Mouse (Mus musculus) kidney, embryonic 15.5 days (tissue): ENCODE data around the gene Rapgef3. TPM values are rescaled to one million over a fixed set of nuclear protein-coding genes. Genes with fewer than 3 reads are reported as not detected.

ENCODE experiments used
- ATAC-seq: fragments of 200-750 bp; cut with Nextera tagmentation; replicated peaks from 2 replicates; pipeline ENCODE4 v1.8.0; 2017; ENCODE audit warnings: moderate TSS enrichment; ENCODE audit not compliant: low FRiP score
- H3K27ac ChIP-seq: fragments of 300-500 bp; sonication (generic); 2 replicates; pipeline ENCODE4 v1.5.1; 2015; ENCODE audit warnings: mild to moderate bottlenecking, inconsistent platforms
- H3K27me3 ChIP-seq: fragments of 300-500 bp; sonication (generic); 2 replicates; pipeline ENCODE4 v1.6.1; 2015; ENCODE audit warnings: inconsistent platforms
- H3K36me3 ChIP-seq: fragments of 300-500 bp; sonication (generic); 2 replicates; pipeline ENCODE4 v1.6.1; 2015; ENCODE audit warnings: inconsistent platforms
- H3K4me1 ChIP-seq: fragments of 300-500 bp; sonication (generic); 2 replicates; pipeline ENCODE4 v1.6.1; 2015; ENCODE audit warnings: inconsistent platforms
- H3K4me2 ChIP-seq: fragments of 300-500 bp; sonication (generic); 2 replicates; pipeline ENCODE4 v1.6.1; 2015; ENCODE audit warnings: moderate library complexity, mild to moderate bottlenecking, inconsistent platforms
- H3K4me3 ChIP-seq: fragments of 300-500 bp; sonication (generic); replicated peaks from 2 replicates; pipeline ENCODE4 v1.5.1; 2015; ENCODE audit warnings: mild to moderate bottlenecking, inconsistent platforms
- H3K9ac ChIP-seq: fragments of 300-500 bp; sonication (generic); 2 replicates; pipeline ENCODE4 v1.6.1; 2015; ENCODE audit warnings: mild to moderate bottlenecking, inconsistent platforms
- H3K9me3 ChIP-seq: fragments of 300-500 bp; sonication (generic); replicated peaks from 2 replicates; pipeline ENCODE4 v1.6.1; 2016; ENCODE audit warnings: inconsistent platforms
- WGBS: fragments of 180-500 bp; shearing (Covaris S2); methylation state at CpG from one replicate; pipeline ENCODE4 v1.1.7; 2015; ENCODE audit warnings: mixed read lengths; 5-methylcytosine and 5-hydroxymethylcytosine counted together
- polyA plus RNA-seq: library from polyadenylated mRNA; unstranded; fragments of >200 nt; fragmentation: Nextera tagmentation; extraction: Ambion mirVana; gene quantifications from 2 replicates; pipeline ENCODE4 v1.2.1, GENCODE M21; 2015

Gene Rapgef3
- polyA plus RNA-seq, 1 experiment from 2014 or later = 29.7 TPM

GRCm38 (mm10) chr15:97781961-97782748, 14.4 kb upstream of the Rapgef3 start:
- Histone ChIP-seq H3K27me3 (peaks cover 6% of the 10 kb centered on the region; the same call in 1 of the 2 replicates), H3K9me3 (no peaks in the 10 kb centered on the region), H3K4me3 (peak overlapping the region; percentile 22; the same call in 1 of the 2 replicates), H3K4me1 (peaks cover 75% of the 10 kb centered on the region), H3K27ac (peak overlapping the region; percentile 87), H3K9ac (no peak overlapping the region), H3K36me3 (no peaks in the 10 kb centered on the region), H3K4me2 (peak overlapping the region; percentile 47)
- WGBS = 12% methylated on average over 24 of the region's 24 CpGs
- peak; percentile 12 for ATAC-seq

DNA sequence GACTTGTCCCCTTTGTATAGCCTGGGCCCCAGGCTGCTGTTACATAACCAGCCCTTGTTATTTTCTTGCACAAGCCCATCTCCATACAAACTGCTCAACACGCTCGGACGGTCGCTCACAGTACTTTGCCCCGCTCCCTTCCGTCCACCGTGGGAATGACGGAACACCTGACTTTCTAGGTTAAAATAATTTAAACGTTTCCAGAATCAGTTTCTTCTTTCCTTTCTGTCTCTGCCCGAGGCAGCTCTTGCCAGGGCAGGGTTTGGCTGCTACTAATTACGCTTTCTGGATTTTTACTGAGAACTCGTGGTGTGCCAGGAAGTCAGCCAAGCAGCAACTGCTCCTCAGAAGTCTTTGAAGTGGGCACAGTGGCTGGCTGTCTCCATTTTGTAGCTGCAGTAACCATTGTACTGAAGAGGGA, 12.8 kb upstream of the Rapgef3 start:
- no peak for ATAC-seq

DNA sequence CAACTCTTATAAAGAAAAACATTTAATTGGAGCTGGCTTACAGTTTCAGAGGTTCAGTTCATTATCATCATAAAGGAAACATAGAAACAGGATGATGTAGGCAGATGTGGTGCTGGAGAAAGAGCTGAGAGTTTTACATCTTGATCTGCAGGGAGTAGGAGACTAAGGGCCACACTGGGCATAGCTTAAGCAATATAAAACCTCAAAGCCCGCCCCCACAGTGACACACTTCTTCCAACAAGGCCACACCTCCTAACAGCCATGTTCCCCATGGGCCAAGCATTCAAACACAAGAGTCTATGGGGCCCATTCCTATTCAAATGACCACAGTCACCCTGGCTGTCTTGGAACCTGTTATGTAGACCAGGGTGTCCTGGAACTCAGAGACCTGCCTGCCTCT, 11.8 kb upstream of the Rapgef3 start:
- peaks cover 75% of the 10 kb centered on the region for H3K4me1 ChIP-seq
- H3K4me2 ChIP-seq = no peak overlapping the region
- no peak overlapping the region for H3K9ac ChIP-seq
- no peak overlapping the region for H3K4me3 ChIP-seq
- no peaks in the 10 kb centered on the region for H3K9me3 ChIP-seq
- H3K27me3 ChIP-seq = 0 out of 2 replicates have a peak, but pooled peaks cover 1% of the 10 kb centered on the region
- H3K36me3 ChIP-seq = no peaks in the 10 kb centered on the region
- no peak for ATAC-seq
- H3K27ac ChIP-seq = peak overlapping the region; percentile 76; the same call in 1 of the 2 replicates
- 79% methylated on average over 1 of the region's 1 CpGs for WGBS

More for the DNA sequence above, 12.8 kb upstream of the Rapgef3 start:
- 43% methylated on average over 12 of the region's 12 CpGs for WGBS
- peaks cover 71% of the 10 kb centered on the region for H3K4me1 ChIP-seq
- H3K4me2 ChIP-seq = no peak overlapping the region
- H3K27ac ChIP-seq = peak overlapping the region; percentile 76
- no peaks in the 10 kb centered on the region for H3K9me3 ChIP-seq
- H3K4me3 ChIP-seq = no peak overlapping the region
- peaks cover 6% of the 10 kb centered on the region; the same call in 1 of the 2 replicates for H3K27me3 ChIP-seq
- H3K36me3 ChIP-seq = no peaks in the 10 kb centered on the region
- no peak overlapping the region for H3K9ac ChIP-seq

DNA sequence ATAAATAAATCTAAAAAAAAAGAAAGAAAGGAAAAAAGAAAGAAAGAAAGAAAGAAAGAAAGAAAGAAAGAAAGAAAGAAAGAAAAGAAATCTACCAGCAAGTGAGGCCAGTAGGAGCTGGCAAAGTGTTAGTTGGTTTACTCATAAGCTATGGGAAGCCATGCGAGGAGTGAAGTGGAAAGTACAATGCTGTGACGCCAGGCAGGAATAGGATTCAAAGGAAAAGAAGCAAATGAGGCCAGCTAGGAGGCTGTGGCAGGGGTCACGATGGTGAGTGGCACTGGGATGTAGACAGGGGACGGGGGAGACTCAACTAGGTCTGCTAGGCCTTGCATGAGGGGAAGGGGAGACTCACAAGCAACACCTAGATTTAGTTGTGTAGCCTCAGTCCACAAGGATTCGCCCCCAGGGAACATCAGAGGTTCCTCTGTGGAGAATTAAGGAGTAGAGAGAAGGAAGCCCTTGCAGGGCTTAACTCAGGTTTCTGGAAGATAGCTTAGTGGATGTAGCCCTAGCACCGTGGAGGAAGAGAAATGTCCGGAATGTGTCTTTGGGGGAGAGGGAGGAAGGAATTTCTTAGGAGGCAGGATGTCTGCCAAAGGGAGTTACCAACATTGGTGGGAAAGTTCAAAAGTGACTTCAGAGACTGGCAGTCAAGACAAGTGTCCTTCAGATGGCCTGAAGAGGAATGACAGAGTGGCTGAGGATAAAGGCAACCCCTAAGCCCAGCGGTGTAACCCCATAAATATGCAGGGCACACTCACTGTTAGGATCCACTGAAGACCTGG, 10.7 kb upstream of the Rapgef3 start, which contains the start of gene Slc48a1:
Gene Slc48a1, plus strand, starts transcription at position 210 of the 788 bp plus-strand sequence.
- no peak within 1 kb of the TSS for H3K9ac ChIP-seq

GRCm38 (mm10) chr15:97776919-97777318, 9.1 kb upstream of the Rapgef3 start:
- 67% methylated on average over 6 of the region's 6 CpGs for WGBS
- ATAC-seq = no peak
- Histone ChIP-seq H3K9ac (no peak overlapping the region), H3K27ac (0 out of 2 replicates have a peak overlapping the region, but pooled peaks have one; percentile 1), H3K4me2 (no peak overlapping the region), H3K9me3 (no peaks in the 10 kb centered on the region), H3K4me3 (no peak overlapping the region), H3K36me3 (no peaks in the 10 kb centered on the region), H3K27me3 (no peaks in the 10 kb centered on the region), H3K4me1 (peaks cover 79% of the 10 kb centered on the region)

More for the DNA sequence above, 10.7 kb upstream of the Rapgef3 start, which contains the start of gene Slc48a1:
- ATAC-seq = no peak
- Histone ChIP-seq H3K9me3 (no peaks in the 10 kb centered on the region), H3K27ac (peak within 1 kb of the TSS; percentile 85), H3K4me3 (no peak within 1 kb of the TSS), H3K36me3 (no peaks in the 10 kb centered on the region), H3K4me2 (no peak within 1 kb of the TSS), H3K4me1 (peaks cover 77% of the 10 kb centered on the region), H3K27me3 (no peaks in the 10 kb centered on the region)
- WGBS = 53% methylated on average over 8 of the region's 8 CpGs

DNA sequence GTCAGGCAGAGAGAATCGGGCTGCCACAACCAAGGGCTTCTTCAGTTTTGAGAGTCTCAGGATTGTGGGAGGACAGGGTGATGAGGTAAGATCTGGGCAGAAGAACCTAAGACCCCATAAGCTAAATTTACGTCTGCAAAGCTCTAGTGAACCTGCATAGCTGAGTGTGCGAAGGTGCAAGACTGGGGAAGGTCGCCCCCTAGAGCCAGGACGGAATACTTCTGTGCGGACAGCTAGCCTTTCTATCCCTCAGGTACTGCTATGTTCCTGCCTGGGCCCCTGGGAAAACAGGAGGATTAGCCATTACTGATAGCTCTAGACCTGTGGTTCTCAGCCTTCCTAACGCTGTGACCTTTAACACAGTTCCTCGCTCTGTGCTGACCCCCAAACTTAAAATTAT, 8.7 kb upstream of the Rapgef3 start:
- WGBS = 9% methylated on average over 8 of the region's 8 CpGs

GRCm38 (mm10) chr15:97773961-97774370, 6.2 kb upstream of the Rapgef3 start:
- no peak overlapping the region for H3K4me3 ChIP-seq
- no peaks in the 10 kb centered on the region for H3K9me3 ChIP-seq
- H3K27ac ChIP-seq = peak overlapping the region; percentile 98
- H3K27me3 ChIP-seq = 0 out of 2 replicates have a peak, but pooled peaks cover 8% of the 10 kb centered on the region
- H3K4me2 ChIP-seq = peak overlapping the region; percentile 47
- peaks cover 79% of the 10 kb centered on the region for H3K4me1 ChIP-seq
- WGBS = 62% methylated on average over 5 of the region's 5 CpGs
- no peaks in the 10 kb centered on the region for H3K36me3 ChIP-seq
- ATAC-seq = 0 out of 2 replicates have a peak, but pooled peaks have one; percentile 2
- H3K9ac ChIP-seq = peak overlapping the region; percentile 17; the same call in 1 of the 2 replicates

More for the DNA sequence above, 8.7 kb upstream of the Rapgef3 start:
- ATAC-seq = no peak
- Histone ChIP-seq H3K36me3 (no peaks in the 10 kb centered on the region), H3K9me3 (no peaks in the 10 kb centered on the region), H3K27ac (peak overlapping the region; percentile 41; the same call in 1 of the 2 replicates), H3K4me2 (no peak overlapping the region), H3K9ac (0 out of 2 replicates have a peak overlapping the region, but pooled peaks have one; percentile 23), H3K27me3 (no peaks in the 10 kb centered on the region), H3K4me1 (peaks cover 78% of the 10 kb centered on the region), H3K4me3 (no peak overlapping the region)

DNA sequence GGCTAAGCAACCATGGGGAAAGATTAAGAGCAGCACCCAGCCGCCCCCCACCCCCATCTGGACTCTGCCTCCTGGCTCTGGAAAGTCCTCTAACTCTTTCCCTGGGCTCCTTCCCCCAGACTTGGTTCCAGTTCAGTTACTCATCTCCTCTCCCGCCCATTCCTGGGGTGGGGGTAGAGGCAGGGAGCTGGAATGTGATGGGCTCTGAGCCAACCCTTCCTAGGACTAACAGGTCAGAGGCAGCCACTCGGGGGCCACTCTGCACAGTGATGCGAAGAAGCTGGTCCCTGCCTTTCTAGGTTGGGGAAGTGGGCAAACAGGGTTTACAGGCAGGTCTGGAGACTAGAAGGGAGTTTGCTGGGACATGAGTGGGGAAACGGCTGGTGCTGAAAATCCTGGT, 5.3 kb upstream of the Rapgef3 start:
- peak overlapping the region; percentile 98 for H3K27ac ChIP-seq
- no peaks in the 10 kb centered on the region for H3K36me3 ChIP-seq
- no peaks in the 10 kb centered on the region for H3K9me3 ChIP-seq
- no peak overlapping the region for H3K4me3 ChIP-seq
- H3K9ac ChIP-seq = 0 out of 2 replicates have a peak overlapping the region, but pooled peaks have one; percentile 21
- peak overlapping the region; percentile 47 for H3K4me2 ChIP-seq
- peak; percentile 94 for ATAC-seq
- peaks cover 12% of the 10 kb centered on the region; the same call in 1 of the 2 replicates for H3K27me3 ChIP-seq
- H3K4me1 ChIP-seq = peaks cover 80% of the 10 kb centered on the region
- 4% methylated on average over 5 of the region's 5 CpGs for WGBS

GRCm38 (mm10) chr15:97770280-97770679, 2.5 kb upstream of the Rapgef3 start:
- Histone ChIP-seq H3K27ac (no peak overlapping the region), H3K9me3 (no peaks in the 10 kb centered on the region), H3K9ac (no peak overlapping the region), H3K4me3 (no peak overlapping the region), H3K4me2 (no peak overlapping the region), H3K36me3 (no peaks in the 10 kb centered on the region), H3K4me1 (peaks cover 88% of the 10 kb centered on the region), H3K27me3 (peaks cover 14% of the 10 kb centered on the region; the same call in 1 of the 2 replicates)
- WGBS = 80% methylated on average over 8 of the region's 8 CpGs
- no peak for ATAC-seq

GRCm38 (mm10) chr15:97768192-97768591, 420 bp upstream of the Rapgef3 start:
- peak overlapping the region; percentile 96 for H3K4me2 ChIP-seq
- peak overlapping the region; percentile 87 for H3K27ac ChIP-seq
- peak overlapping the region; percentile 51 for H3K9ac ChIP-seq
- peaks cover 89% of the 10 kb centered on the region for H3K4me1 ChIP-seq
- ATAC-seq = peak; percentile 30; the same call in 1 of the 2 replicates
- H3K27me3 ChIP-seq = peaks cover 14% of the 10 kb centered on the region; the same call in 1 of the 2 replicates
- peak overlapping the region; percentile 54 for H3K4me3 ChIP-seq
- peaks cover 4% of the 10 kb centered on the region; the same call in 1 of the 2 replicates for H3K36me3 ChIP-seq
- WGBS = under 1% methylated on average over 18 of the region's 18 CpGs
- H3K9me3 ChIP-seq = no peaks in the 10 kb centered on the region

DNA sequence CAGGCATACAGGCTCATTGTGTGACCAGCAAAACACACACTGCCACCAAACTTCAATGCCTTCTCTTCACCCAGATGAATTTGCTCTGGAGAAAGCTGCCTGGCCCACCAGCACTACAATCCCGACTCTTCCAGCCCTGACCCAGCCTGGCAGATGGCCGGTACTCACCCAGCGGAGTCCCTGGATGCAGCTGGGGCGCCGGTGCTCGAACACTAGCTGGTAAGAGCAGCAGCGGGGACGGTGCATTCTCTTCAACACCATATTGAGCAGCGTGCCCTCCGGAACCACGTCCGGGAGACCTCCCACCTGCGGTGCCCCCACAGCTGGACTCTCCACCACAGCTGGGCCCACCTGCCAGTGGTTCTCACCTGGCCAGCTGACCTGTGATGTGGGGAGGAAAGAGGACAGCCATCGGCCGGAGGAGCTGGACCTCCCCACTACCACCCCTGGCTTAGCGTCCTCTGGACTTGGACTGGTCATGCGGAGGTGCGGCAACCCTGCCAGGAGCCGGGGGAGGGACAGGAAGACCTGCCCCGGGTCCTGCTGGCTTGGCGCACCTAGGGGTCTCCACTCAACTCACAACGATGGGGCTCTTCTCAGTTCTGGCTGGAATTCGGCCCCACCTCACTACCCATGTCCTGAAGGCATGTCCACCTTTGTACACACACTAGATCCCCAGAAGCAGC, 1.0 kb downstream of the Rapgef3 start:
- ATAC-seq = peak; percentile 7; the same call in 1 of the 2 replicates
- H3K36me3 ChIP-seq = peaks cover 4% of the 10 kb centered on the region; the same call in 1 of the 2 replicates
- H3K9ac ChIP-seq = peak overlapping the region; percentile 51
- peaks cover 88% of the 10 kb centered on the region for H3K4me1 ChIP-seq
- peak overlapping the region; percentile 96 for H3K4me2 ChIP-seq
- no peaks in the 10 kb centered on the region for H3K9me3 ChIP-seq
- WGBS = 5% methylated on average over 23 of the region's 23 CpGs
- H3K4me3 ChIP-seq = peak overlapping the region; percentile 54
- peak overlapping the region; percentile 87 for H3K27ac ChIP-seq
- H3K27me3 ChIP-seq = peaks cover 14% of the 10 kb centered on the region; the same call in 1 of the 2 replicates
